Mouse (Mus musculus) layer of hippocampus, adult 9-10 months (tissue): ENCODE data around the gene Ly6g6d.

ENCODE experiments used
- DNase-seq: peaks from one replicate; pipeline ENCODE4 v3.0.0; 2022; ENCODE audit warnings: low spot score

Gene Ly6g6d

DNA sequence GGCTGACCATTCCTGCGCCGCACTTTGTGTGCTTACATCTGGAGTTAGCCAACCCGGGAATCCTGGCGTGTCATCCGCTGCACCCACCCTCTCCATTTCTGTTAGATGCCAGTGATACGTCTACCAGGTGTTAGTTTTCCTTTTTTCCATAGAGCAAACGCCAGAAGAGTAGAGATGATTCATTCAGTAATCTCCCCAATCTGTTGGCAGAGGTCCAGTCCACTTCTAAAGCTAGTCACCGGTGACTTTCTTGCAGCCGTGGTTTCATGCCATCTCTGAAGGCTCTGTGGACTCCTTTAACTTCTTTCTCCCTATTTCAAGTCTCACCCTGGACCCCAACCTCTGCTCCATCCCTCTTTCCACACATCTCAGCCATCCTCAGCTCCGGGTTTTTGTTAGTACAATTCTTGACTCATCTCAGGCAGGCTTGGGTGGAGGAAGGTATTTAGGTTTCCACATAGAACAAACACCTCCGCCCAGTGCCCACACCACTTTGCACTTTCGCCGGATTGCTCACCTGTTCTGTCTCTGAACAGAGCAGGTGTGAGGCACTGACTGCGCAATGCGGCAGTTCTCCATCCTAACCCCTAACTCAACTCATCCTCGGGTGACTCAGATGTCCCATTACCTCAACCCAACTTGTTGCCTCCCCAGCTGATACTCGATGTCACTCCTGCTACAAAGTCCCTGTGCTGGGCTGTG is 9.5 kb downstream of the Ly6g6d start:
- no peak for DNase-seq

DNA sequence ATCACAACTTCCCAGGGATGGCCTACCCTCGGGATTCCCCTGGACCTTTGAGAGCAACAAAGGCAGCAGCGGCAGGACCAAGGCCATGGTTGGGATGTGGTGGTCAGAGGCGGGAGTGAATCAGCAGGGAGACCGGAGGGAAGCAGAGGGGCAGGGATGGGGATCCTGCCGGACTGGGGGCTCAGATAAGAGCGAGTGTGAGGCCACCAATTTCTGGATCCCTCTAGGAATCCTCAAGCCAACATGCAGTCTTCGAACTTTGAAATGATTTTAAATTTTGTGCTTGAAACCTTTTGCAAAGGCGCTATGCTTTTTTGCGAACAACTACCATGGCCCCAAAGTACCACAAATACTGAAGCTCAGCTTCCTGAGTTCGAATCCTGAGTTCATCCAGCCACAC is 11.8 kb downstream of the Ly6g6d start, which contains the start of gene Mpig6b:
Gene Mpig6b (minus strand): TSS at position 101 of the 400 bp plus-strand sequence.
- DNase-seq: no peak

DNA sequence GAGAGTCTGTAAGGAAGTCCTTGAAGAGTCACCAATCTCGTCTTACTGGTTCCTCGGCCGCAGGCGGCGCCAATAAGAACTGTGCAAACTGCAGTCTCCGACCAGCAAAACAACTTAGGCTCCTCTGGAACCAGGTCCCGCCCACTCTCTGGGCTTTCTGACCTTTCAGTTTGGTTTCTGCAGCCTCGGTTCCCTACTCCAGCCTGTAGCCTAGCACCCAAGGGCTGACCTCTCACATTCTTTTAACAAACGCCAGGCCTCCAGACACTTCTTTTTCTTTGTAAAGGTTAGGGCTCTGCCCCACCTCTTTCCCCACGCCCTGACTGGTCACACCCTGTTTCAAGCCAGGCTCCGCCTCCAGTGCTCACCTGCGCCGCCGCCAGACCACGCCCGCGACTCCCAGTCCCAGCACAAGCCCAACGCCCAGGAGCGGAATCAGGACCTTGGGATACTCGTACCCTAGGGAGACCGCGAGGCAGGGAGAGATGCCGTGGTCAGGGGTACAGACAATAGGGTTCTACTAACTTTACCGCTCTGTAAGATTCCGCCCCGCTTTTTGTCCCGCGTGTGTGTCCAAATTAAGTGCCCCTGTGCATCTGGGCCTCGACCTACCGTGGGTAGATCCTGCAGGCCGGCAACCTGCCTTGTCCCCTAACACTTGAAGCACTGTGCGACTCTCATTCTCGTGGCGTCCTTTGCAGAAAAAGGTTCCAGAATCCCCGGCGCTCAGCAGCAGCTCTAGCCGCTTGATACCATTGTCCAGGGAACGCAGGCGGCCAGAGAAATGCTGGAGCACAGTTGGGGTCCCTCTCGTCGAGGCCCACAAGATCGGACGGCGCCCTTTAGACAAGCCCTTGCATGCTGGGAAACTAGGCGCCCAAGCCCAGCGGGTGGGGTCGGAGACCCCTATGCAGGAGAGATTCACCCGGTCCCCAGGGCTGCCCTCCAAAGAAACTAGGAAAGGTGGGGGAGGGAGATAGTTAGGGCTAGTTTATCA is 12.6 kb downstream of the Ly6g6d start, which contains the start of gene Ly6g6c:
Gene Ly6g6c (plus strand): TSS at position 438 of the 997 bp plus-strand sequence.
- no peak for DNase-seq

DNA sequence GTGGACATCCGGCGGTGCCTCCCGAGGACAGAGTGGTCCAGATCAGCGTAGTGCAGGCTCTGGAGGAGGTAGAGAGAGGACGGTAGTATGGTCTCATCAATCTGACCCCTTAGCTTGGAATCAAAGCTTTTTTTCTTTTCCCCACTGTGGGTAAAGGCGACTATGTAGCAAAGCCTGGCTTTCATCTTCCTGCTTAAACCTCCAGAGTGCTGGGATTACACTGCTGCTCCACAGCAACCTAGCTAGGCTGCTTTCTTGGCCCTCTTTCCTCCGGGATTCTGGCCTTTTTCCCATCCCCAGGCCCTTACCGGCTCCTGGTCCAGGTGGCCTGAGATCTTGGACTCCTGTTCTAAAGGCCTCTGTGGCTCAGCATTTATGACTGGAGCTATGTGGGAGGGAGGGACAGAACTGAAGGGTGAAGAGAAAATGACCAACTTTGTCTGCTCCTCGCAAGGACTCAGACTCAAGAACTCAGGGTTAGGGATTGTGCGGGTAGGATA is 13.4 kb downstream of the Ly6g6d start:
- DNase-seq: no peak

DNA sequence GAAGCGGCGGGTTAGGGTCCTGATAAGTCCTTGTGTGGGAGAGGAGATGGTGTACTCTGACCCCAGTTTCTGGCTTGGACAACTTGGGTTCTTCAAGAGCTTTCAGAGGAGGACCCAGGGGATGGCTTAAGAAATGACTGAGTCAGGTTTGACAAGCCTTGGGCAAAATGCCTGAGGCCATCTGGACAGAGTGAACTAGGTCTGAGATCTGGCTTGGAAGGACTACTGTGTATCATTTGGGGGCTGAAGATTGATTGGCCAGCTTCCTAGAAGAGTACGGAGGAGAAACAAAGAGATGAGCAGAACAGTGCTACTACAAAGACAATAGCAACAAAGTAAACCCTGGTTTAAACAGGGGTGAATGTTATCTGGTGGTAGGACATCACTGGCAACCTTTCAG is 14.4 kb downstream of the Ly6g6d start:
- no peak for DNase-seq

DNA sequence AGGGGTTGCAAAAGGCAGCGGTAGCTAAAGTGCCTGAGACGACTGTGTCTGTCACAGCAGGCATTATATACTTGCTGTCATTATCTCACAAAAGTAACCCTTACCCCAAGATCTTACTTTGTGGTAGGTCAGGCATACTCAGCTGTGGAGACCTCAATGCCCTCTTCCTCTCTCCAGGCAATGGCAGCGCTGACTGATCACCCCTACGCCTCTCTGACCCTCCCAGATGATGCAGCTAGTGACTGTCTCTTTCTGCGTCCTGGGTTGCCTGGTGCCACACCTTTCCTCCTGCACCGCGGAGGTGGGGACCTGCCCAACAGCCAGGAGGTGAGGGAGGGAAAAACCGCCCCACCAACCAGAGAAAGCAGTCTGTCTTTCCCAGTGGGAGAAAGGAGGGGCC is 16.6 kb downstream of the Ly6g6d start:
- DNase-seq: no peak

DNA sequence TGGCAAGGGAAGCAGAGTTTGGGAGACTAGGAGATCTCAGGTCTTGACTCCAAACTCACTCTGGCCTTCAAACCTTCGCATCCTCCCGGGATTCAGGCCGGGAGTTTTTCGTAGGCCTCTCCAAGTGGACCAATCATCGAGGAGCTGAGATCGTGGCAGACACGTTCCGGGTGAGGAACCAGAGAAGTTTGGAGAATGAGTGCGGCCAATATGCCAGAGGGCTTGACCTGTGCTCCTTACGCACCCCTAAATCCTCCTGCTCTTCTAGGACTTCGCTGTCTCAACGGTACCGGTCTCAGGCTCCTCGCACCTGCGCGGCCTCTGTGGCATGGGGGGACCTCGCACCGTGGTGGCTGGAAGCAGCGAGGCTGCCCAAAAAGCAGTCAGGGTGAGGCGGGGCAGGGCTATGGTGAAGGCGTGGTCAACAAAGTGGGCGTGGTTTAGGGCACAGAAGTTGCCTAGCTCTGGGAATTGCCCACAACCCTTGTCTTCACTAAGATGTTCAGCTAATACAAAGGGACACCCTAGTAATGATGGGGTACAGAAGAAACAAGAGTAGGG is 17.0 kb downstream of the Ly6g6d start:
- no peak for DNase-seq

DNA sequence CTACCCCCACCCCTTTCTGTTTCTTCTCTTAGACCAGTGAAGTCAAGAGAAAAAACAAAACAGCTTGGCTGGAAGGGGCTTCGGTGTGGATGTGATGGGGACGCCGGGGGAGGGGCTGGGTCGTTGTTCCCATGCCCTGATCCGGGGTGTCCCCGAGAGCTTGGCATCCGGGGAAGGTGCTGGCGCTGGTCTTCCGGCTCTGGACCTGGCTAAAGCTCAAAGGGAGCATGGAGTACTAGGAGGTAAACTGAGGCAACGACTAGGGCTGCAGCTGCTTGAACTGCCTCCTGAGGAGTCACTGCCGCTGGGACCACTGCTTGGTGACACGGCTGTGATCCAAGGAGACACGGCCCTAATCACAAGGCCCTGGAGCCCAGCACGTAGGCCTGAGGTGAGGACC is 17.8 kb downstream of the Ly6g6d start:
- no peak for DNase-seq

DNA sequence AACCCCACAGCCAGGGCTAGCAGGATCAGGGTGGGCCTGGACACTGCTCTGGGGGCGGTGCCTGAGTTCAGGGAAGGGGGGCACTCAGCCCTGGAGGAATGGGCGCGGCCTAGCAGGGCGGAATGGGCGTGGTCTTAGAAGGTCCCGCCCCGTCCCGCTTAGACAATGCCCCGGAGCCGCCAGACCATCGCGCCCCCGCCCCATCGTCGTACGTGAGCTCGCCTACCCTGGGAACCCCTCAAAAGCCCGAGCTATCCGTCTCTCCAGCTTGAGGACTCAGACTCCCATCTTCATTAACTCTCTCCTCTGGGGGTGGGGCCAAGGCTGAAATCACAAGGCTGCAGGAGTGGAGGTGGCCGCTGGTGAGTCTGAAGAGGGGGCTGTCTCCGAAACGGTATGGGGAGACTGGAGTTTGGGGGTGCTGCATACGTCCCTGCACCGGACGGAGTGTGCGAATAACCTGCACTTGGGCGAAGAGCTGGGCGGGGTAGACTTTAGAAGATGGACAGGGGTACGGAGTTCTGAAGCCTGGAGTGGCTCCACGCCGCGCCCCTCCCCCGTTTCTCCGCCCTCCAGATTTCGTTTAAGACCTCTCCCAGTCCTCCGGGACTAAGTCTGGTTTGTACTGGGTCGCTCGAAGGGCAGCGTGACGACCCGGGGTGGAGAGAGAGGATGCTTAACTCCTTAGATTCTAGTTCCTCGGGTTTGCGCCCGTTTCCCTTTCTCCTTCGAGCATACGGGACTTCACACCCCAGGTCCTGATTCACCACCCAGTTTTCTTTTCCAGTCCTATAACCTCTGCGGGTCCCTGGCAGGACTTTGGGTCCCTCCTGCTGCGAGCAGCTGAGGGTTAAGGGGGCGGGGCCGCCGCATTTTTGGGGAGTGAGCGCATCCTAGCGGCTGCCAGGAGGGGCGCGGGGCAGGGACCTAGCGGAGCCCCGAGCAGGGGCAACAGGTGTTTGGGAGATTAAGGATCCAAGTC is 18.7 kb downstream of the Ly6g6d start, which contains the start of gene Ddah2:
Gene Ddah2 (plus strand): TSS at position 125 of the 982 bp plus-strand sequence.
- DNase-seq: no peak

DNA sequence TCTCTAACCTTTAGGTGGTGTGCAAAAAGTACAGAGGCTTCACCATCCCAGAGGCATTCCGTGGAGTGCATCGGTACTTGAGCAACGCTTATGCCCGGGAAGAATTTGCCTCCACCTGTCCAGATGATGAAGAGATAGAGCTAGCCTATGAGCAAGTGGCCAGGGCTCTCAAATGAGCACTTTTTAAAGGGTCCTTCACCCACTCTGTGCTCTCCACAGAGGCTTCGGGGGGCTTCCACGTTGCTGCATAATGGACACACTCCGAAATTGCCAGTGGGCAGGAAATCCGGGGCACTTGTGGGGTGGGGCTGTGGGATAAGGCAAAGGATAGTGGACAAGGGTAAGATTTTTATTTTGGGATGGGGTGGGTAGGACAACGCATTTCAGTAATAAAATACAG is 19.5 kb downstream of the Ly6g6d start:
- no peak for DNase-seq

DNA sequence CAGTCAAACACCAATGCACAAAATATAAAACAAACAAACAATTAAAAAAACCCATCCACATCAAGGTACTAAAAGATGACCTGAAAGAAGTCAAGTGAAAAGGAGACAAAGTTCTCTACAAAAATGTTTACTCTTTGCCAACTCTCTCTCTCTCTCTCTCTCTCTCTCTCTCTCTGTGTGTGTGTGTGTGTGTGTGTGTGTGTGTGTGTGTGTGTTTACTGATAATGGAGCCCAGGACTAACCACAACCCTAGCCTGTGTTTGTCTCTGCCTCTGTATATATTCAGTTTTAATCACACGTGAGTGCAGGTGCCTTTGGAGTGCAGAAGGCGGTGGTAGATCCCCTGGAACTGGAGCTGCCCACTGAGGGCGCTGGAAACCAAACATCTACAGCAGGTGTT is 20.8 kb downstream of the Ly6g6d start:
- DNase-seq: no peak

DNA sequence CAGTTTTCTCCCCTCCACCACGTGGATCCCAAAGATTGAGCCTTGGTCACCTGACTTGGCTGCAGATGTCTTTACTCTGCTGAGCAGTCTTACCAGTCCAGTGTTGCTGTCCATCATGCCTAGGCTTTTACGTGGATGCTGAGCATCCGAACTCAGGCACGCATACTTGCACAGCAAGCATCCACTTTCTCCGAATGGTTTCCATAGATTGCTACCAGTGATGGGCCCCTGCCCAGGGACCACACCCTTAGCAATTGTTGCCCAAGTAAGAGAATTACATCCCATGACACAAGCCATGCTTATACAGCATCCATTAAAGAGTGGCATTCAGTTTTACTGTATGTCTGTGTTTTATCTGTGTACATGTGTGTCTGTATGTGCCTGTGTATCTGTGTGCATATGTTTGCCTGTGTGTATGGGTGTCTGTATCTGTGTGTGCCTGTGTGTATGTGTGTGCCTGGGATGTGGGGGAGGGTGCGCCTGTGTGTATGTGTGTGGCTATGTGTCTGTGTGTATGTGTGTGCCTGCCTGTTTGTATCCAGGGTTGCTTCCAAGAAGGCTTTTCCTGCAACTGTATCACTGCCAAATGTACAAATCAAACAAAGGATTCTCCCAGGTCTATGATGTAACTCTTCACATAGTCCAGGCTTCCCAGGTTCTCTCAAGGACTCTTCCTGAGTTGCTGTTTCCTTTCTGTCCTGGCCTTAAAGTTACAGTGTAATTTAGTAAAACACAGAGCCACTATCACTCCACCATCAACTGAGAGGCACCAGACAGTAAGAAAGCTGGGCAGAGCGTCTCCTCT is 22.0 kb downstream of the Ly6g6d start:
- no peak for DNase-seq

DNA sequence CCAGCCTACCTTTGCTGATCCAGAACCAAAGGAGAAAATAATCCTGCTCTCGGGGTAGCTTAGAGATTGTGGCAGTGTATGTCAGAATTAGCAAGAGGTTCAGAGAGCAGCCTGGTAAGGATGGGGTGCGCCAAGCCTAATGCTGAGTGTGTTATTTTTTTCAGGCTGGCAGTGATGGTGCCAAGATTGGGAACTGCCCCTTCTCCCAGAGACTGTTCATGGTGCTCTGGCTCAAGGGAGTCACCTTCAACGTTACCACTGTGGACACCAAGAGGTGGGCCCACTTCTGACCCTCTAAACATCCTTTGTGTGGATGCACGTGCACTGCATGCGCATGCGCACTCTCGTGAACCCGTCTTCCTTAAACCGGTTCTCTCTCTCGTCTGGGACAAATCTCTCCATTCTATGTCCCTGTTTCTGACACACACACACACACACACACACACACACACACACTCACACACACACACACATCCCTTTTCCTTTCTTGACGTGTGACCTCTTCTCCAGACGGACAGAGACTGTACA is 25.5 kb downstream of the Ly6g6d start:
- DNase-seq: no peak

DNA sequence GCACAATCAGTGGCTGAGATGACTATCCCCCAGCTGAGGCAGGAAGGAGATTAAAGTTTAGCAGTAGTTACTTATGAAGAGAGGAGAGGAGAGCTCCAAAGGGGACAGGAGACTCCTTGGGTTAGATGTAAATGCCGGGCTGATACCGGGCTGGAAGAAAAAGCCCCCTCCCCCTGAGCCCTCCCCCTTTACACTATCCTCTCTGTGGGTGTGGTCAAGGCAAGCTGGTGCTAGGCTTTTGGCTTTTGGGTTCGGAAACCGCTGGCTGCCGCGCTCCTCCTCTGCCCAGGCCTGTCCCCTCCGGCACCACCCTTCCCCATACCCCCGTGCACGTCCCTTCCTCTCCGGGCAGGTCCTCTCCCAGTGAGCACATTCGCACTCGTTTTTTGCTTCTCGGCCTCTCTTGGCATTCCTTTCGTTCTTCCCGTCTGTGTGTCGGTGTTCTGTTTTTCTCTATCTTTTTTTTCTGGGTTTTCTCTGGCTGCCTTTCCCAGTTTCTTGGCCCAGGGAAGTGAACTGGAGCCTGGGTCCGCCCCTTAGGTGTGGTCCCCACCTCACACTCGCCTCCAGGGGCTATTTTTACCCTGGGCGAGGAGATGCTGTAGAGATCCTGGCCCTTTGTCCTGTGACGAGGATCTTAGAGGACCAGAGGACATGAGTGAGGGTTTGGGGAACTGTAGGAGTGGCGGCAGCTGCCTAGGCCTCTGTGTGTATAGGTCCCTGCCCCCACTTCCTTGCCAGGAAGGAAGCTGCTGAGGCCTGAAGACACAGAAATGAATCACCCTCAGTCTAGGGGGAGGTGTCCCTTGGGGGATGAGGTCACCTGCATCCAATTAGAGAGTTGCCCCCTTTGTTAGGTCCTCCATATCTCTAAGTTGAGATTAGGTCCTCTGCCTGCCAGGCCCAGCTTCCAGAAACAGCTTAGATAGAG is 26.4 kb downstream of the Ly6g6d start:
- DNase-seq: no peak

DNA sequence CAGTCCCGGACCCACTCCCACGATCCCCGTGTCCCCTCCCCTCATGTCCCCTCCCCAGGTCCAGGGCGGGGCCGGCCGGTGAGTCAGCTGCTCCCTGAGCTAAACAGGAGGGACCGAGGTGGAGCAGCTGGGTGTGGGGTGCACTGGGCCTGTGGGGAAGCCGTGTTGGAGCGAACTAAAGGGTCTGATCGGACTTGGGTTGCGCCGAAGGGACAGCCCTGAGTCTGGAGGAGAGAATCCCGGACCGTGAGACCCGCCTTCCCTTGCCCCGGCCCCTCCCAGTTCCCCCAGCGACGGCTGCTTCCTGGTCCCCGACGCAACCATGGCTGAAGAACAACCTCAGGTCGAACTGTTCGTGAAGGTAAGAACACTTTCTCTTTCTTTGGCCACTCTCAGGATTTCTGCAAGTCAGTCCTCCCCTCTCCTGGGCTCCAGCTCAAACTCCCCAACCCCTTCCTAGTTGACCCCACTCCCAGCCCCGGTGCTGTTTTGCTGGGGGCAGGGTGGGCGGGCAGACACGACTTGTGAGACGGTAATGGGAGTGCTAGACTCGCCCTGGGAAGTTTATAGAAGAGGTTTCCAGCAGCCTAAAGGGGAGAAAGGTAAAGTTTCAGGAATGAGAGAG is 27.6 kb downstream of the Ly6g6d start:
- no peak for DNase-seq

DNA sequence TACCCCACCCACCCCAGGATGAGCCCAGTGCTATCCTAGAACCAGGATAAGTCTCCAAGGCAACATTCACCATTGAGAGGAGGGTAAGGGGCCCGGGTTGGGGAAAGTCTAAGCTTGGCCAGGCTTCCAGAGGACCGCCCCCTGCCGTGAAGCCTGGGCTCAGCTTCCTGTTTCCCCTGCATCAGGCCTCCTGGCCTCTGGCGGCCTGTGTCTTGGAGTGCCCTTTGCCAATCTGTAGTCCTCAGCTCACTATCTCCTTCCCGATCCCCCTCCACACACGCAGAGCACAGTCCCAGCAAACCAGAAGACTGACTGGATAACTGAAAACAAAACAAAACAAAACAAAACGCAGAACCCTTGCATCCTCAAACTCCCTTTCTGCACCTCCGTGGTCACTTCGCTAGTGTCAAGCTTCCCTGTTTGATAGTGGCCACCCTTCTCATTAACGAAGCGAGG is 28.3 kb downstream of the Ly6g6d start, which contains the start of gene Clic1:
Gene Clic1 (plus strand): TSS at position 406 of the 456 bp plus-strand sequence.
- no peak for DNase-seq

DNA sequence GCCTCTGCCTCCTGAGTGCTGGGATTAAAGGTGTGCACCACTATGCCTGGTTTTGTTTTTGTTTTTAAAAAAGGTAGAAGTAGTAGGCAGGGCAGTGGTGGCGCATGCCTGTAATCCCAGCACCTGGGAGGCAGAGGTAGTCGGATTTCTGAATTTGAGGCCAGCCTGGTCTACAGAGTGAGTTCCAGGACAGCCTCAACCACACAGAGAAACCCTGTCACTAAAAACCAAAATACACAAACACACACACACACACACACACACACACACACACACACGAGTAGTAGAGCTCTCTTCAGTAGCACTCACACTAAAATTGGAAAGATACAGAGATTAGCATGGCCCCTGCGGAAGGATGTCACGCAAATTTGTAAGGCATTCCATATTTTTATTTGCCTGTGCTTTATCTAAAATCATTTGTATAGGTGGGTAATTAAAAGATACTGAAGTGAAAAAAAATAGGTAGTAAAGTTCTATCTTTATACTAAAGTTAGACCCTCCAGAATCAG is 28.9 kb downstream of the Ly6g6d start:
- no peak for DNase-seq
